Mouse (Mus musculus) megakaryocyte, embryonic 14.5 days (primary cell): Measurements from ENCODE around the gene Tmem53.

Source experiments
- FLI1 ChIP-seq: IDR thresholded peaks from 2 replicates; pipeline ENCODE4 v1.6.1; 2012; ENCODE audit warnings: low read length, inconsistent platforms, mixed read lengths
- GATA1 ChIP-seq: IDR thresholded peaks from 3 replicates; pipeline ENCODE4 v1.6.1; 2012; ENCODE audit warnings: mixed read lengths, low read length, inconsistent platforms, borderline replicate concordance

DNA sequence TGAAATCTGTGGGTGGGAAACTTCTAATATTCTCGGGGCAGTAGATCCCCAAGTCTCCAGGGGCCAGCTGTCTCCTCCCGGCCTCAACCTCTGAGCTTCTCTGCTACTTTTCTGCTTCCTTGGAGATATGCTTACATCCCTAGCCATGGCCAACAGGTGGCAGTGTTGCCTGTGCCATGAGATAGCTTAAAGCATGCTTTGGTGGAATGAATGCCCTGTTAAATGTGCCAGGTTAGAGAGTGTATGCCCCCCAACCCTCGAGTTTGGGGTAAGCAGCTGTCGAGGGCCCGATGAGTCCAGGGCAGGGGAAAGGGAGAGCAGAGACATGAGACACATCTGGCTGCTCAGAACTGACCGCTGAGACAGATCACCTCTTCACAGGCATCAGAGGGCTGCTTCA is 18.5 kb downstream of the Tmem53 start:
- no peak for TF ChIP-seq GATA1
- no peak for TF ChIP-seq FLI1
